Mouse (Mus musculus) midbrain, embryonic 15.5 days (tissue): ENCODE measurements around the gene Arrb1. TPM values are rescaled to one million over a fixed set of nuclear protein-coding genes. Genes with fewer than 3 reads are reported as not detected.

Source experiments
- ATAC-seq: fragments of 200-750 bp; cut with Nextera tagmentation; replicated peaks from 2 replicates; pipeline ENCODE4 v1.8.0; 2017; ENCODE audit warnings: moderate TSS enrichment
- H3K27ac ChIP-seq: fragments of 300-500 bp; sonication (generic); 2 replicates; pipeline ENCODE4 v1.5.1; 2015; ENCODE audit warnings: mild to moderate bottlenecking, inconsistent platforms
- H3K27me3 ChIP-seq: fragments of 300-500 bp; sonication (generic); replicated peaks from 2 replicates; pipeline ENCODE4 v1.6.1; 2015; ENCODE audit warnings: inconsistent platforms
- H3K36me3 ChIP-seq: fragments of 300-500 bp; sonication (generic); replicated peaks from 2 replicates; pipeline ENCODE4 v1.6.1; 2015; ENCODE audit warnings: inconsistent platforms
- H3K4me1 ChIP-seq: fragments of 300-500 bp; sonication (generic); 2 replicates; pipeline ENCODE4 v1.6.1; 2015; ENCODE audit warnings: inconsistent platforms
- H3K4me2 ChIP-seq: fragments of 300-500 bp; sonication (generic); 2 replicates; pipeline ENCODE4 v1.6.1; 2015; ENCODE audit warnings: inconsistent platforms, mild to moderate bottlenecking, moderate library complexity
- H3K4me3 ChIP-seq: fragments of 300-500 bp; sonication (generic); 2 replicates; pipeline ENCODE4 v1.5.1; 2015; ENCODE audit warnings: mild to moderate bottlenecking, inconsistent platforms
- H3K9ac ChIP-seq: fragments of 300-500 bp; sonication (generic); 2 replicates; pipeline ENCODE4 v1.6.1; 2015; ENCODE audit warnings: mild to moderate bottlenecking, inconsistent platforms
- H3K9me3 ChIP-seq: fragments of 300-500 bp; sonication (generic); 2 replicates; pipeline ENCODE4 v1.6.1; 2016; ENCODE audit warnings: inconsistent platforms
- WGBS: fragments of 180-500 bp; shearing (Covaris S2); methylation state at CpG from one replicate; pipeline ENCODE4 v1.1.7; 2015; ENCODE audit warnings: mixed read lengths; 5-methylcytosine and 5-hydroxymethylcytosine counted together
- polyA plus RNA-seq: library from polyadenylated mRNA; unstranded; fragments of >200 nt; fragmentation: Nextera tagmentation; extraction: Ambion mirVana; gene quantifications from 2 replicates; pipeline ENCODE4 v1.2.1, GENCODE M21; 2015

Gene Arrb1
- polyA plus RNA-seq, 1 experiment from 2014 or later = 20.1 TPM

- Histone ChIP-seq H3K4me2 (no peak overlapping the region), H3K4me3 (no peak overlapping the region), H3K9me3 (no peaks in the 10 kb centered on the region), H3K27ac (no peak overlapping the region), H3K27me3 (no peaks in the 10 kb centered on the region), H3K36me3 (no peaks in the 10 kb centered on the region), H3K4me1 (peaks cover 47% of the 10 kb centered on the region), H3K9ac (no peak overlapping the region)
- 28% methylated on average over 5 of the region's 5 CpGs for WGBS
- ATAC-seq = no peak
Measured at GRCm38 (mm10) chr7:99562478-99562877, 27.2 kb downstream of the Arrb1 start.

GRCm38 (mm10) chr7:99563224-99563623 lies 28.0 kb downstream of the Arrb1 start:
- H3K27ac ChIP-seq = no peak overlapping the region
- no peak overlapping the region for H3K4me2 ChIP-seq
- WGBS = 44% methylated on average over 7 of the region's 7 CpGs
- no peak overlapping the region for H3K4me3 ChIP-seq
- no peaks in the 10 kb centered on the region for H3K9me3 ChIP-seq
- H3K36me3 ChIP-seq = no peaks in the 10 kb centered on the region
- peaks cover 47% of the 10 kb centered on the region for H3K4me1 ChIP-seq
- H3K27me3 ChIP-seq = no peaks in the 10 kb centered on the region
- H3K9ac ChIP-seq = no peak overlapping the region
- no peak for ATAC-seq

- no peaks in the 10 kb centered on the region for H3K36me3 ChIP-seq
- peak overlapping the region; percentile 57; the same call in 1 of the 2 replicates for H3K27ac ChIP-seq
- no peak overlapping the region for H3K9ac ChIP-seq
- no peaks in the 10 kb centered on the region for H3K9me3 ChIP-seq
- peaks cover 39% of the 10 kb centered on the region for H3K4me1 ChIP-seq
- H3K4me3 ChIP-seq = no peak overlapping the region
- ATAC-seq = no peak
- WGBS = 22% methylated on average over 8 of the region's 8 CpGs
- H3K27me3 ChIP-seq = no peaks in the 10 kb centered on the region
- H3K4me2 ChIP-seq = no peak overlapping the region
Measured at GRCm38 (mm10) chr7:99565325-99565881, 30.1 kb downstream of the Arrb1 start.

GRCm38 (mm10) chr7:99570680-99571079 lies 35.4 kb downstream of the Arrb1 start:
- no peak overlapping the region for H3K4me3 ChIP-seq
- no peak overlapping the region for H3K4me2 ChIP-seq
- H3K9ac ChIP-seq = no peak overlapping the region
- no peaks in the 10 kb centered on the region for H3K36me3 ChIP-seq
- no peak for ATAC-seq
- no peaks in the 10 kb centered on the region for H3K27me3 ChIP-seq
- 56% methylated on average over 5 of the region's 5 CpGs for WGBS
- no peak overlapping the region for H3K27ac ChIP-seq
- H3K4me1 ChIP-seq = peaks cover 12% of the 10 kb centered on the region
- H3K9me3 ChIP-seq = no peaks in the 10 kb centered on the region

- Histone ChIP-seq H3K27ac (no peak overlapping the region), H3K9ac (no peak overlapping the region), H3K4me2 (no peak overlapping the region), H3K4me3 (no peak overlapping the region), H3K36me3 (no peaks in the 10 kb centered on the region), H3K9me3 (no peaks in the 10 kb centered on the region), H3K27me3 (no peaks in the 10 kb centered on the region), H3K4me1 (peaks cover 12% of the 10 kb centered on the region)
- 44% methylated on average over 10 of the region's 10 CpGs for WGBS
- no peak for ATAC-seq
Measured at GRCm38 (mm10) chr7:99572931-99573330, 37.7 kb downstream of the Arrb1 start.

GRCm38 (mm10) chr7:99573351-99573750 lies 38.1 kb downstream of the Arrb1 start:
- Histone ChIP-seq H3K36me3 (no peaks in the 10 kb centered on the region), H3K9me3 (no peaks in the 10 kb centered on the region), H3K27ac (no peak overlapping the region), H3K9ac (no peak overlapping the region), H3K4me2 (no peak overlapping the region), H3K4me1 (peaks cover 12% of the 10 kb centered on the region), H3K27me3 (no peaks in the 10 kb centered on the region), H3K4me3 (no peak overlapping the region)
- WGBS = 49% methylated on average over 4 of the region's 4 CpGs
- ATAC-seq = no peak

- no peak overlapping the region for H3K27ac ChIP-seq
Measured at GRCm38 (mm10) chr7:99578246-99578645, 43.0 kb downstream of the Arrb1 start.

GRCm38 (mm10) chr7:99579491-99580190 lies 44.4 kb downstream of the Arrb1 start:
- ATAC-seq = peak; percentile 40
- Histone ChIP-seq H3K27ac (peak overlapping the region; percentile 40; the same call in 1 of the 2 replicates), H3K27me3 (no peaks in the 10 kb centered on the region), H3K4me2 (peak overlapping the region; percentile 23), H3K4me3 (peak overlapping the region; percentile 10; the same call in 1 of the 2 replicates), H3K9me3 (no peaks in the 10 kb centered on the region), H3K4me1 (peaks cover 24% of the 10 kb centered on the region), H3K9ac (peak overlapping the region; percentile 21; the same call in 1 of the 2 replicates), H3K36me3 (peaks cover 4% of the 10 kb centered on the region; the same call in 1 of the 2 replicates)
- 7% methylated on average over 16 of the region's 16 CpGs for whole genome bisulfite sequencing

More at GRCm38 (mm10) chr7:99578246-99578645, 43.0 kb downstream of the Arrb1 start:
- WGBS = 72% methylated on average over 3 of the region's 3 CpGs
- Histone ChIP-seq H3K4me3 (no peak overlapping the region), H3K36me3 (no peaks in the 10 kb centered on the region), H3K4me1 (peaks cover 25% of the 10 kb centered on the region), H3K9me3 (no peaks in the 10 kb centered on the region), H3K4me2 (no peak overlapping the region), H3K9ac (no peak overlapping the region), H3K27me3 (no peaks in the 10 kb centered on the region)
- no peak for ATAC-seq

GRCm38 (mm10) chr7:99580247-99580646 lies 45.0 kb downstream of the Arrb1 start:
- H3K4me2 ChIP-seq = peak overlapping the region; percentile 23; the same call in 1 of the 2 replicates
- H3K27ac ChIP-seq = 0 out of 2 replicates have a peak overlapping the region, but pooled peaks have one; percentile 40
- ATAC-seq = no peak
- 43% methylated on average over 6 of the region's 6 CpGs for WGBS
- no peaks in the 10 kb centered on the region for H3K27me3 ChIP-seq
- no peaks in the 10 kb centered on the region for H3K9me3 ChIP-seq
- no peak overlapping the region for H3K4me3 ChIP-seq
- peaks cover 5% of the 10 kb centered on the region; the same call in 1 of the 2 replicates for H3K36me3 ChIP-seq
- no peak overlapping the region for H3K9ac ChIP-seq
- H3K4me1 ChIP-seq = peaks cover 24% of the 10 kb centered on the region

GRCm38 (mm10) chr7:99582306-99582705 lies 47.0 kb downstream of the Arrb1 start:
- H3K9me3 ChIP-seq = no peaks in the 10 kb centered on the region
- no peak for ATAC-seq
- 49% methylated on average over 7 of the region's 7 CpGs for WGBS
- no peak overlapping the region for H3K4me2 ChIP-seq
- H3K27ac ChIP-seq = no peak overlapping the region
- H3K9ac ChIP-seq = no peak overlapping the region
- H3K27me3 ChIP-seq = no peaks in the 10 kb centered on the region
- no peak overlapping the region for H3K4me3 ChIP-seq
- H3K4me1 ChIP-seq = peaks cover 24% of the 10 kb centered on the region
- peaks cover 5% of the 10 kb centered on the region; the same call in 1 of the 2 replicates for H3K36me3 ChIP-seq

- no peak overlapping the region for H3K4me2 ChIP-seq
- H3K36me3 ChIP-seq = peaks cover 5% of the 10 kb centered on the region; the same call in 1 of the 2 replicates
- 30% methylated on average over 4 of the region's 4 CpGs for WGBS
- H3K4me3 ChIP-seq = no peak overlapping the region
- H3K9me3 ChIP-seq = no peaks in the 10 kb centered on the region
- no peak overlapping the region for H3K9ac ChIP-seq
- no peaks in the 10 kb centered on the region for H3K27me3 ChIP-seq
- peaks cover 24% of the 10 kb centered on the region for H3K4me1 ChIP-seq
- no peak for ATAC-seq
- no peak overlapping the region for H3K27ac ChIP-seq
Measured at GRCm38 (mm10) chr7:99582867-99583266, 47.6 kb downstream of the Arrb1 start.

GRCm38 (mm10) chr7:99583625-99584024 lies 48.4 kb downstream of the Arrb1 start:
- no peak for ATAC-seq
- H3K4me1 ChIP-seq = peaks cover 24% of the 10 kb centered on the region
- 81% methylated on average over 5 of the region's 5 CpGs for WGBS

More at GRCm38 (mm10) chr7:99583625-99584024, 48.4 kb downstream of the Arrb1 start:
- Histone ChIP-seq H3K9me3 (no peaks in the 10 kb centered on the region), H3K9ac (no peak overlapping the region), H3K27me3 (no peaks in the 10 kb centered on the region), H3K27ac (no peak overlapping the region), H3K36me3 (peaks cover 10% of the 10 kb centered on the region; the same call in 1 of the 2 replicates), H3K4me2 (no peak overlapping the region), H3K4me3 (no peak overlapping the region)
